Mouse (Mus musculus) granulocyte monocyte progenitor cell, adult 5-6 weeks (primary cell): ENCODE results near the gene Fam81a. TPM values are rescaled to one million over a fixed set of nuclear protein-coding genes. Genes with fewer than 3 reads are reported as not detected.
A peak's percentile ranks its signal among the peaks of the same experiment; 100 is the strongest.

Experiments
- ATAC-seq: replicated peaks from 2 replicates; pipeline ENCODE4 v1.8.0; 2016; ENCODE audit warnings: mild to moderate bottlenecking, moderate TSS enrichment, inconsistent platforms; ENCODE audit not compliant: poor library complexity, severe bottlenecking
- total RNA-seq, 2 experiments: library from RNA; stranded (forward) in 1 of 2; stranded (reverse) in 1 of 2; fragments of 200-712, 200-1000 nt in 1 of 2; fragments of >200 nt in 1 of 2; fragmentation: Nextera tagmentation in 1 of 2; gene quantifications; 2 replicates each; pipeline ENCODE4 v1.2.3; 2014 to 2017

The Fam81a gene
- total RNA-seq (2014; fragmentation: Nextera tagmentation) (not detected in 2 replicates), total RNA-seq (2017) (not detected in 2 replicates)

- no peak for ATAC-seq
These were observed at the start of gene Fam81a for GRCm38 (mm10) chr9:70142460-70142859. TSS of gene Fam81a (minus strand) at chr9:70142560.

DNA sequence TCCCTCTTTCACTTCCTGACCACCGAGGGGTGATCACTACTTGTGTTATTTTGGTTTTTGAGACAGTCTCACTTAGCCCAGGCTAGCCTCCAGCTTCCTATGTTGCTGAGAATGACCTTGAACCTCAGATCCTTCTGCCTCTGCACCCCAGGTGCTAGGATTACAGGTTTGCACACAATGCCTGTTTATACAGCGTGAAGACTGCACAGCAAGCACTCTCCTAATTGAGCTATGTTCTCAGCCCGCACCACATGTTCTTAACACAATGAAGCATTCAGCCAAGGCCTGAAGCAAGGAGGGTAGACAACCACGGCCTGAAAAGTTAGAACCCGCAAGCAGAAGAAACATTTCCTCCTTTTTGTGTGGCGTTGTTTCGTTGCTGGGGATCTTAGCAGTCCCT is 40.3 kb upstream of the Fam81a start:
- peak; percentile 25; the same call in 1 of the 2 replicates for ATAC-seq

DNA sequence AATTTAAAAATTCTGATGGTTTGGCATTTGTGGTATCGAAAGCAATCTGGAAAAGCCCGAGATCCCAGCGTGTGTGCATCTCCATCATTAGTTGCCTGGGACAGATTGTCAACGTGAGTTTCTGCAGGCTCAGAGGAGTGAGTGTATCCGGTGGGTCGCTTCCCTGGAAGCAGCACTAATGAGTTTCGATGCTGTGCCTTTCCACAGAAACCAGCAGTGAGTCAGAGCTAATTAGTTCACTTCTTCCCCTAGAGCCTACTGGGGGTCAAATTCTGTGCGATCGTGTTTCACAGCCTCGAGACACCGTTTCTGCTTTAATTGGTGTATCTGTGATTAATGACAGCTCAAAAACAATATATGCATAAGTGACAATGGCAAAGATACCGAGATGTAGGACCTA is 39.4 kb upstream of the Fam81a start:
- no peak for ATAC-seq

DNA sequence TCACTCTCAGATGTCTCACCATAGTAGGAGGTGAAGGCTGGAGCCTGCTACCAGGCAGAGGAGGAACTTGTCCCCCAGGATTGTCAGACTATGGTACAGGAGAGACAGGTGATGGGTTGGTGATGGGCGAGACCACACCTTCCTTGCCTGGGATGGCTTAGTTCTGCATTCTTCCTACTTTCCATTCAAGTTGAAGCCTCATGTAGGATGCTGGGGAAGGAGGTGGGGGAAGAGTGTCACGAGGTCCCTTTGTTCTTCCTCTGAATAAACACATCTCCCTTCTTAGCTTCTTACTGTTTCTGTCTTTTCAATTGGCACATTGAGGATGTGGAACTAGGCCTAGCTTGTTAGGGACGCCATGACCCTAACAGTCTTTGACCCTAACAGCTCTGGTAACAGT is 33.9 kb upstream of the Fam81a start:
- ATAC-seq: no peak

DNA sequence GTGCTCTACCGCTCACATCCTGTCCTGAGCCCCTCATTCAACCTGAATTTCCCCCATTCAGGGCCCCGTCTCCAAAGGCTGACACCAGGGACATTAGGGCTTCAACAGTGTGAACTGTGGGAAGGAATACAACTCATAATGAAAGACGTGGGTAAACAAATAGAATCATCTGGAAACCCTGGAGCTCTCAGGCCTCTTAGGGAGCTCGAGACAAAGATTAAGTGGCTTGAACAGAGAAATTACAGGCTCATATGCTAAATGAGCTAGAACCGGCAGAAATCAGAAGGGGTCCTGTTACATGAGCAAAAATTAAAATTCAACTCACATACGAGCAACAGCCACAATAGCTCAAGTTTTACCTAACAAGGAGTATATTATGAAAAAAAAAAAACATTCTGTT is 32.5 kb upstream of the Fam81a start:
- ATAC-seq: no peak

GRCm38 (mm10) chr9:70174291-70174848 is 32.0 kb upstream of the Fam81a start:
- peak; percentile 35 for ATAC-seq

- ATAC-seq: no peak
These were observed 26.6 kb upstream of the Fam81a start for GRCm38 (mm10) chr9:70168973-70169372.

DNA sequence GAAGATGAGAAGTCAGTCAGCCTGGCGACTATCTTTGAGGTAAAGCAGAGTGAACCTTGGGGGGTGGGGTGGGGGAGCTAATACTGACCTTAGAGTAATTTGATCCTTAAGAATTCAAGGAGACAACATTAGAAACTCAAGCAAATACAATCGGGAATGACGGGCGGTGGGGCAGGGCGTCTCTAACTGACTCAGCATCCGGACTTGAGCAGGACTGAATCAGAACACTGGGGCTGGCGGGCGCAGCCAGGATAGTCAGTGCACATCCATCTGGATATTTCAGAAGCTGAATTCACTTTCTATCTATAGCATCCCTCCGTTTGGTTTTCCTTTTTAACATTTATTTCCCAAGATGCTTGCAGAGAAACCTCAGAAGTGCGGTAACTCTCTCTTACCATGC is 17.7 kb upstream of the Fam81a start:
- ATAC-seq: no peak

- ATAC-seq: no peak
These were observed 5.3 kb upstream of the Fam81a start for GRCm38 (mm10) chr9:70147618-70148017.

DNA sequence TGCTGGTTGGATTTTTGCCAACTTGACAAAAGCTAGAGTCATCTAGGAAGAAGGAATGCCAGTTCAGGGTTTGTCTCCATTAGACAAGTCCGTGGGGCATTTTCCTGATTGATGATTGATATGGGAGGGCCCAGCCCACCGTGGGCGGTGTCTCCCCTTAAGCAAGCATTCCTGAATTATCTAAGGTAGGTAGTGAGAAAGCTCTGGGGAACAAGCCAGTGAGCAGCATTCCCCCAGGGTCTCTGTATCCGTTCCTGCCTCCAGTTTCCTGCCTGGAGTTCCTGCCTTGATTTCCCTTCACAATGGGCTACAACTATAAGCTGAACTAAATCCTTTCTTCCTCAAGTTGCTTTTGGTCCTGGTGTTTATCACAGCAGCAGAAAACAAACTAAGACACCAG is 3.1 kb upstream of the Fam81a start:
- no peak for ATAC-seq

GRCm38 (mm10) chr9:70143326-70143725 is 966 bp upstream of the Fam81a start:
- no peak for ATAC-seq

DNA sequence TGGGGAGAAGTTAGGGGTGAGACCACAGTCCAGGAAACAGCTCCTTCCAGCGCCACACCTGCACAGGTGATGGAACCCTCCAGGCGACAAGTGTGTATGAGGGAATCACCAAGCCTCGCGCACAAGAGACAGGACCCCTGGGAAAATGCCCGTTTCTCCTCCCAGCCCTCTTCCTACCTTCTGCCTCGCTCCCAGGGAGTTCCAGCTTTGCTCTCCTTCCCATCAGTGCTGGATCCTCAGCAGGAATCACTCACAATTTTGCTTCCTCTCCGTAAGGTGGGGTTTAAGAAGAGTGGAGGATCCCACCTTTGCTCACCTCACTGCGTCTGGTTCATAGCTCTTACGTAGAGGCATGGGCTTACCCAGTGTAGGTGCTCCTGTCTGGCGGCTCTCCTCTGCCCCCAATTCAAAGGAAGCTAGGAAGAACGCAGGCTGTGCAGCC is 454 bp downstream of the Fam81a start:
- no peak for ATAC-seq

- ATAC-seq: no peak
These were observed 1.2 kb downstream of the Fam81a start for GRCm38 (mm10) chr9:70140871-70141796.

GRCm38 (mm10) chr9:70140340-70140739 is 2.0 kb downstream of the Fam81a start:
- no peak for ATAC-seq

GRCm38 (mm10) chr9:70139331-70139885 is 3.0 kb downstream of the Fam81a start:
- no peak for ATAC-seq

DNA sequence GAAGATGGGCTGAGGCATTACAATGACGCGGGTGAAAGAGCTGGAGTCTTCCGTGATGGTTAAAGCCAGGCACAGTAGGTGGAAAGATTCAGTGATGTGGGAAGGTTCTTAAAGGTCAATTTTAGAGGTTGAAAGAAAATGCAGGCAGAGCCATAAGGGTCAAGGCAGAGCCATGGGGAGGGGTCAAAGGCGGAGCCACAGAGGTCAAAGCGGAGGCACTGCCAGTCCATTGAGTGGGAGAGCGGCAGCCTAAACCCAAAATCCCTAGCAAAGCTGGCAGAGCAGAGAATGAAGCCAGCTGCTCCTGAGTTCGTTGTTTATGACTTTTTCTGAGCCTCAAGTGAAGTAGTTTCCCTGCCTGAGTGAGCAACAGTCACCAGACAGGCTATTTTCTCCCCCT is 3.8 kb downstream of the Fam81a start:
- ATAC-seq: no peak

DNA sequence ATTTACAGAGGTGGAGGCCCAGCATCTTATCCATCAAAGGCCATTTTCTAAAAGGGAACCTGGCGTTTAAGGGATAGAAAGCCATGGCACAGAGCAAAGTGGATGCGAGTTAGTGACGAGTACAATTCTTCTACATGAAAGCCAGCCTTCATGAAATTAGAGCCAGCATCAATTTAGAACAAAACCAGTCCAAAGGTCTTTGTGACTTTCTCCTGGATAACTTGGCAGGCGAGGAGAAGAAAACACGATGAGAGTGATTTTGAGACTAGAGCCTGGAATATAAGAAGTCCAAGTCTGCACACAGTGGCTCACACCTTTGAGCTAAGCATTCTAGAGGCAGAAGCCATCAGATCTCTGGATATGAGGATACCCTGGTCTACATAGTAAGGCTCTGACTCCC is 4.4 kb downstream of the Fam81a start:
- no peak for ATAC-seq

- ATAC-seq: no peak
These were observed 7.2 kb downstream of the Fam81a start for GRCm38 (mm10) chr9:70135186-70135585.

DNA sequence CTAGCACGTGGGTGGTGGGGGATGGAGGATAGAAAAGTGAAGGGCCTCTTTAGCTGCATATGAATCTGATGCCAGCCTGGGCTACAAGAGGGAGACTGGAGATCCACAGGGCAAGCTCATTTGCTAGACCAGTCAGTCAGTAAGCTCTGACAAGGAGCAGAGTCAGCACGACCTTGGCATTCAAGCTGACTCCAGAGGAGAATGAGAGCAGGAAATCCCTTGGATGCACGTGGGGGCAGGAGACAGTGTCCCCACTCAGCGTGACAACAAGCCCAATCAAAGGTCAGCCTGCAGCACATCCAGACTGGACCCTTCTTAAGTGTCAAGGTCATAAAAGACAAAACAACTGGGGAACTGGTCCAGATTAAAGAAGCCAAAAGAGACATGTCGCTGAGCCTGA is 7.6 kb downstream of the Fam81a start:
- no peak for ATAC-seq

DNA sequence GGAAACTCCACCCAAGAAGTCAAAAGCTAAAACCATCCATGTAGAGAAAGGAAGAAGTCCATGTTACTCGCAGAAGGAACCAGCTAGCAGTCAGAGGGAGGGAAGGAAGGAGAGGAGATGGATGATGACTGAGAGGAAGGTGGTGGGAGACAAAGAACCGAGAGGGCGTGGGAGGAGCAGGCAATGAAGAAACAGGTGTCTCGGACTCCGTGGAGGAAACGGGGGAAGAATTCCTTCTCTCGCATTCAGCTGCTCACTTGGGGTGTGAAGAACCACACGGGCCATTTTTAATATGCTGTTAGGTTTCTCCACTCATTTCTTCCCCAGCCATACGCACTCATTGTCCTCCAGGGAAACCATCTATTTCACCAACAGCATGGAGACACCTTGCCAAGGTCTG is 8.1 kb downstream of the Fam81a start:
- no peak for ATAC-seq

- ATAC-seq: no peak
These were observed 11.6 kb downstream of the Fam81a start for GRCm38 (mm10) chr9:70130786-70131185.
